10 mouse cellular contexts compared by ENCODE assay signal in genomic region chr4:83051634-83052577, GRCm38 (mm10). TPM values are rescaled to one million over a fixed set of nuclear protein-coding genes. Genes with fewer than 3 reads are reported as not detected.
DNase-seq lines count a peak whose midpoint lies in the region; ATAC-seq lines count a peak whose summit lies in the region.
"Had no signal": no experiment of that assay in that cellular context is flagged by ENCODE, and none has a peak within 500 bp of the region (broad histone marks: within the 10 kb centered on the region; RNA-seq: fewer than 3 reads in every experiment).

Gene Frem1 (minus strand): TSS chr4:83052339.

- no peaks in the 10 kb centered on the region for H3K9me3 ChIP-seq in hindbrain, embryonic 12.5 days (replicated peaks)
- H3K9me3 ChIP-seq in limb, embryonic 11.5 days (ENCODE audit: control insufficient read depth, low read length) = no peaks in the 10 kb centered on the region
- no peaks in the 10 kb centered on the region for H3K9me3 ChIP-seq in midbrain, embryonic 13.5 days

- WGBS in hindbrain, embryonic 12.5 days = 1% methylated on average over 24 of the region's 24 CpGs
- 1% methylated on average over 24 of the region's 24 CpGs for WGBS in limb, embryonic 11.5 days
- 1% methylated on average over 24 of the region's 24 CpGs for WGBS in midbrain, embryonic 13.5 days

- H3K9ac ChIP-seq in hindbrain, embryonic 12.5 days = peak within 1 kb of the TSS; percentile 45
- H3K9ac ChIP-seq in limb, embryonic 11.5 days (ENCODE audit: low read length) = peak within 1 kb of the TSS; percentile 57
- peak within 1 kb of the TSS; percentile 45 for H3K9ac ChIP-seq in midbrain, embryonic 13.5 days (replicated peaks)

- peak; percentile 32 to 34 for DNase-seq in layer of hippocampus, postnatal 10 days (ENCODE audit: low spot score in 2 of 2)
- no peak for DNase-seq in layer of hippocampus, postnatal 36 days
- DNase-seq in gastrocnemius, adult 18-20 months (ENCODE audit: low spot score) = peak; percentile 3
- peak; percentile 76 for DNase-seq in limb, embryonic 11.5 days (ENCODE audit: low spot score)
- DNase-seq in testis, postnatal 14 days (ENCODE audit: low spot score) = peak; percentile 58
- no peak for DNase-seq in layer of hippocampus, adult 11-12 months (ENCODE audit: low spot score)

- peak; percentile 82 for ATAC-seq in hindbrain, embryonic 12.5 days (ENCODE audit: low FRiP score)
- peak; percentile 70; the same call in 1 of the 2 replicates for ATAC-seq in limb, embryonic 11.5 days (ENCODE audit: insufficient number of reproducible peaks, low FRiP score, low TSS enrichment, low read depth)
- ATAC-seq in midbrain, embryonic 13.5 days = peak; percentile 77

- peak within 1 kb of the TSS; percentile 41; the same call in 1 of the 2 replicates for H3K27ac ChIP-seq in hindbrain, embryonic 12.5 days
- H3K27ac ChIP-seq in limb, embryonic 11.5 days (replicated peaks; ENCODE audit: low read depth, low read length) = peak within 1 kb of the TSS; percentile 53
- no peak within 1 kb of the TSS for H3K27ac ChIP-seq in midbrain, embryonic 13.5 days

- peak within 1 kb of the TSS; percentile 33 for H3K4me3 ChIP-seq in hindbrain, embryonic 12.5 days
- H3K4me3 ChIP-seq in limb, embryonic 11.5 days (ENCODE audit: low read depth, low read length) = peak within 1 kb of the TSS; percentile 37
- peak within 1 kb of the TSS; percentile 29 for H3K4me3 ChIP-seq in midbrain, embryonic 13.5 days (replicated peaks)
- H3K4me3 ChIP-seq: erythroblast, embryonic 14.5 days had no signal

- peak within 1 kb of the TSS; percentile 58 for H3K4me2 ChIP-seq in hindbrain, embryonic 12.5 days (replicated peaks)
- peak within 1 kb of the TSS; percentile 48 for H3K4me2 ChIP-seq in limb, embryonic 11.5 days (ENCODE audit: low read depth, severe bottlenecking)
- peak within 1 kb of the TSS; percentile 58 for H3K4me2 ChIP-seq in midbrain, embryonic 13.5 days (replicated peaks)

- H3K27me3 ChIP-seq in hindbrain, embryonic 12.5 days = peaks cover 6% of the 10 kb centered on the region; the same call in 1 of the 2 replicates
- H3K27me3 ChIP-seq in limb, embryonic 11.5 days (ENCODE audit: control insufficient read depth, insufficient read depth, low read length) = no peaks in the 10 kb centered on the region
- peaks cover 7% of the 10 kb centered on the region; the same call in 1 of the 2 replicates for H3K27me3 ChIP-seq in midbrain, embryonic 13.5 days

- H3K36me3 ChIP-seq in hindbrain, embryonic 12.5 days = no peaks in the 10 kb centered on the region
- no peaks in the 10 kb centered on the region for H3K36me3 ChIP-seq in limb, embryonic 11.5 days (ENCODE audit: control insufficient read depth, insufficient read depth, low read length)
- no peaks in the 10 kb centered on the region for H3K36me3 ChIP-seq in midbrain, embryonic 13.5 days

- peaks cover 47% of the 10 kb centered on the region for H3K4me1 ChIP-seq in hindbrain, embryonic 12.5 days
- peaks cover 36% of the 10 kb centered on the region for H3K4me1 ChIP-seq in limb, embryonic 11.5 days (ENCODE audit: control insufficient read depth, insufficient read depth, low read length)
- peaks cover 28% of the 10 kb centered on the region for H3K4me1 ChIP-seq in midbrain, embryonic 13.5 days (replicated peaks)

RNA-seq across cellular contexts. Expression of gene Frem1, which starts in this region (rescaled TPM):
- total RNA-seq in layer of hippocampus, postnatal 10 days (2021) = 1 to 10 TPM; 4.3 to 4.9 TPM
- 1 to 10 TPM; 2.7 to 3.1 TPM for total RNA-seq in layer of hippocampus, postnatal 36 days (2021)
- total RNA-seq in gastrocnemius, adult 18-20 months (2021) = under 1 TPM; 0.19 to 0.37 TPM
- polyA plus RNA-seq in hindbrain, embryonic 12.5 days (2016; fragmentation: Nextera tagmentation; extraction: Ambion mirVana) = 5.9 and 7.7 TPM in 2 replicates
- 15.1 and 18.0 TPM in 2 replicates for polyA plus RNA-seq in limb, embryonic 11.5 days (2014; fragmentation: Nextera tagmentation; extraction: Ambion mirVana)
- polyA plus RNA-seq in midbrain, embryonic 13.5 days (2015; fragmentation: Nextera tagmentation; extraction: Ambion mirVana) = 2.1 and 2.8 TPM in 2 replicates
- total RNA-seq: neutrophil, adult 5-6 weeks had no signal
- polyA plus RNA-seq: erythroblast, embryonic 14.5 days had no signal

Comparison
In these comparisons a context has a peak if more than half of its experiments do, and no peak if none do; other contexts are left out.
1. DNase-seq: peak in layer of hippocampus, postnatal 10 days (2 of 2), limb, embryonic 11.5 days (single experiment) and testis, postnatal 14 days (single experiment); none in layer of hippocampus, postnatal 36 days (0 of 2) and layer of hippocampus, adult 11-12 months (single experiment).
2. Peak in DNase-seq in gastrocnemius, adult 18-20 months; RNA of the gene not detected or under 1 TPM.
3. Peak in every context shown above with its lines, with median percentiles within 50 percentile points of each other: ATAC-seq, H3K4me2 ChIP-seq, H3K4me3 ChIP-seq and H3K9ac ChIP-seq.